Mouse (Mus musculus) testis, adult 2 months (tissue): ENCODE results near the gene Lrig1. TPM values are rescaled to one million over a fixed set of nuclear protein-coding genes. Genes with fewer than 3 reads are reported as not detected.

Experiments used
- H3K27ac ChIP-seq: fragments of 200-500 bp; 2 replicates; pipeline ENCODE4 v1.5.1; 2012; ENCODE audit warnings: low read depth, low read length; ENCODE audit not compliant: control insufficient read depth, insufficient read depth
- H3K27me3 ChIP-seq: fragments of 200-500 bp; 2 replicates; pipeline ENCODE4 v1.6.1; 2012; ENCODE audit warnings: mild to moderate bottlenecking, low read length, moderate library complexity; ENCODE audit not compliant: control insufficient read depth, insufficient read depth
- H3K36me3 ChIP-seq: fragments of 200-500 bp; 2 replicates; pipeline ENCODE4 v1.6.1; 2012; ENCODE audit warnings: mild to moderate bottlenecking, low read length; ENCODE audit not compliant: control insufficient read depth, insufficient read depth
- H3K4me1 ChIP-seq: fragments of 200-500 bp; 2 replicates; pipeline ENCODE4 v1.6.1; 2012; ENCODE audit warnings: low read length; ENCODE audit not compliant: control insufficient read depth, insufficient read depth
- H3K4me3 ChIP-seq: fragments of 200-500 bp; 2 replicates; pipeline ENCODE4 v1.5.1; 2012; ENCODE audit warnings: low read depth, mild to moderate bottlenecking, low read length, moderate library complexity, mixed read lengths; ENCODE audit not compliant: control insufficient read depth
- CTCF ChIP-seq: fragments of 200-500 bp; IDR thresholded peaks from 2 replicates; pipeline ENCODE4 v1.5.1; 2012; ENCODE audit warnings: low read depth, mild to moderate bottlenecking, inconsistent platforms, low read length, moderate library complexity; ENCODE audit not compliant: control insufficient read depth, insufficient read depth, insufficient replicate concordance
- POLR2A ChIP-seq: fragments of 200-500 bp; IDR thresholded peaks from 2 replicates; pipeline ENCODE4 v1.6.1; 2012; ENCODE audit warnings: low read depth, mild to moderate bottlenecking, inconsistent platforms, low read length, moderate library complexity; ENCODE audit not compliant: control insufficient read depth
- polyA plus RNA-seq: library from polyadenylated mRNA; depleted of rRNA; stranded (reverse); fragments of >200 nt; gene quantifications from 2 replicates; pipeline ENCODE4 v1.2.3, GENCODE M21; 2012

Gene Lrig1
- polyA plus RNA-seq, 1 experiment: 3.3 TPM

DNA sequence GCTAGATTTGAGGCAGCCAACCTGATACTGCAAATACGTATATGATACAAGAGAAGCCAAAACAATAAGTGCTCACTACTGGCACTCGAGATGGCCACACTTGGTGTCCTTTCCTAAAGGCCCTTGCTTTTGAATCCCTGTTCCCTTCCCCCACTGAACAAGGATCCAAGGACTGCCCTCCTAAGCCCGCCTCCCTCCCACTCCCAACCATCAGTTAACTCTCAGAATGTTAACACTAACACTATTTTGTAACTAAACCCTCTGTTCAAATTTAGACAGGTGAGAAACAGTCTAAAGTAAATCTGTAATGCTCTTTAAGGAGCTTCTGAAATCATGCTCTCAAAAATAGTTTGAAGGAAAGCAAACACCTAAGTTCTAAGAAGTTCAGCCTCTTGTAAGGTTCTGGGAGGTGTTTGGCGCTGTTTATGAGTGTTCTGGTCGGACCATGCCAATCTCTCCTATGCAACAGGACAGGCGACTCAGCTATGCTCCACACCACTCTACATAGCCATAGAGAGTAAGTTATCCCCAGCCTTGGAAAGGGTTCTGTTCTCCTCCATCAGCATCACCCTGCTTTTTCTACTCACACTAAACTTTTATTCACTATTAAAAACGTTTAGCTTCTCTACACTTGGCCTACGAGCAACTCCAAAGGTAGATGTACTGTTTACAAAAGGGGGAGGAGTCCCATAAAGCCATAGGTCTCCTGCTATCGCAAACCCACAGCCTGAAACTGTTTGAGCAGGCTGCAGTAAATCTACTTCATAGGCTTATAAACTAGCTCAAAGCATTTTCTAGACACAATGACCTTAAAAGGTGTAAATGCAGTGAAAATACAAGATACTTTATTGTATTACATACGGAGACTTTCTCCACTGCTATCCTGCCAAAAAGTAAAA is 3.5 kb downstream of the Lrig1 start:
- peaks cover 3% of the 10 kb centered on the region; the same call in 1 of the 2 replicates for H3K4me1 ChIP-seq
- TF ChIP-seq POLR2A: no peak
- TF ChIP-seq CTCF: no peak
- H3K27ac ChIP-seq: no peak overlapping the region
- H3K27me3 ChIP-seq: no peaks in the 10 kb centered on the region
- H3K36me3 ChIP-seq: no peaks in the 10 kb centered on the region
- H3K4me3 ChIP-seq: no peak overlapping the region

DNA sequence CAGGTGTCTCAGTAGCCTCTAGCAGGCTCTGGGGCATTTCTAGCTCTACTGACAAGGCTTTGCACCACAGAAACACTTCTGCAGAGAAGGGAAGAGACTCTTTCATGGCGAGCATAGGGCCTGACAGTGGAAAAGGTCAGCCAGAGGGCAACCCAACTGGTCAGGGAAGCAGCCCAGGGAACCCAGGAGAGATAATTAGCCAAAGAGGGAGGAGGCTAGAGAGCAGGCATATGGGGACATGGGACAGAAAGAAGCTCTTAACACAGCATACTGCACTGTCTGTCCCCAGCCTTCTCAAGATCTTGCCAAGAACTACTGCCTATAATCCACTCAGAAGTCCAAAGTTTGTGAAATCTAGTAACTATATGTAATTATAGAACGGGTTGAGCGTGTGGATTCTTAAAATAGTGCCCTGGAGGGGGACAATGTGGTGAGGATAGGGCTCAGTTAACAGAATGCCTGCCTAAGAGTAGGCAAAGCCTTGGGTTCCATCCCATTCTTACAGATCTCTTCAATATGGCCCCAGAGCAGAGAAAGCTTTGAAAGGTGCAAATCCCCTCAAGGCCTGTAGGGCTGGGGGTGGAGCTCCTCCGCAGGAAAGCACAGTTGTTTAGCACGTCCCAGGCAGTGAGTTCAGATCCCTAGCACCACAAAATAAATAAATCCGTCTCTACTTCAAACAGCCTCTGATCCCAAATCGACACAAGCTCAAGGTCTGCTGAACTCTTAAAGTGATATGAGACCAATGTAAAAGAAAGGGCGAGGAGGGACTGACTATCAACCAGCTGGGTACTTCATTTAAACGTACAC is 4.6 kb downstream of the Lrig1 start:
- Histone ChIP-seq H3K4me1 (peaks cover 3% of the 10 kb centered on the region; the same call in 1 of the 2 replicates), H3K27me3 (no peaks in the 10 kb centered on the region), H3K4me3 (no peak overlapping the region), H3K27ac (no peak overlapping the region), H3K36me3 (no peaks in the 10 kb centered on the region)
- TF ChIP-seq CTCF: no peak
- TF ChIP-seq POLR2A: no peak

- no peak for TF ChIP-seq CTCF
- no peak for TF ChIP-seq POLR2A
- H3K27me3 ChIP-seq: no peaks in the 10 kb centered on the region
- H3K36me3 ChIP-seq: no peaks in the 10 kb centered on the region
- peaks cover 3% of the 10 kb centered on the region; the same call in 1 of the 2 replicates for H3K4me1 ChIP-seq
- H3K27ac ChIP-seq: no peak overlapping the region
- no peak overlapping the region for H3K4me3 ChIP-seq
These were observed 5.5 kb downstream of the Lrig1 start for GRCm38 (mm10) chr6:94694481-94694880.

GRCm38 (mm10) chr6:94693091-94693490 is 6.9 kb downstream of the Lrig1 start:
- Histone ChIP-seq H3K27me3 (no peaks in the 10 kb centered on the region), H3K4me3 (peak overlapping the region; percentile 62), H3K36me3 (no peaks in the 10 kb centered on the region), H3K27ac (no peak overlapping the region), H3K4me1 (no peaks in the 10 kb centered on the region; the same call in 1 of the 2 replicates)
- no peak for TF ChIP-seq POLR2A
- no peak for TF ChIP-seq CTCF

GRCm38 (mm10) chr6:94692003-94692402 is 8.0 kb downstream of the Lrig1 start:
- H3K4me1 ChIP-seq: no peaks in the 10 kb centered on the region
- H3K36me3 ChIP-seq: no peaks in the 10 kb centered on the region
- no peaks in the 10 kb centered on the region for H3K27me3 ChIP-seq
- no peak for TF ChIP-seq POLR2A
- no peak for TF ChIP-seq CTCF
- H3K4me3 ChIP-seq: no peak overlapping the region
- H3K27ac ChIP-seq: no peak overlapping the region

DNA sequence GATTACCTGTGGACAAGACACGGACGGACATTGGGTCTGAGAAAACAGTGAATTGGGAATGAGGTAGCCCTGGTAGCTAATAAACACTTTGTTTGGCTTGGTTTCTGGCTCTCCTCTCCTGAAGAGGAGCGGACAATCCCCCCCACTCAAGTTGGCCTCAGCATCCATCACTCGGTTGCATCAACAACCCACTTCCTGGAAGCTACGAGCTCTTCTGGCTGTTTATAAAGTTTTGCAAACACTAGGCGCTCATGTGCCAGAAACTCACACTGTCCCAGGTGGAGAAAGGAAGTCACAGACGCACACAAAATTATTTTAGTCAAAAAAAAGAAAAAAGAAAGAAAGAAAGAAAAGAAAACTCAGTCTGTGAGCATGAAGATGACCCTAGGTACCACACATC is 9.7 kb downstream of the Lrig1 start:
- H3K4me1 ChIP-seq: no peaks in the 10 kb centered on the region
- no peaks in the 10 kb centered on the region for H3K36me3 ChIP-seq

DNA sequence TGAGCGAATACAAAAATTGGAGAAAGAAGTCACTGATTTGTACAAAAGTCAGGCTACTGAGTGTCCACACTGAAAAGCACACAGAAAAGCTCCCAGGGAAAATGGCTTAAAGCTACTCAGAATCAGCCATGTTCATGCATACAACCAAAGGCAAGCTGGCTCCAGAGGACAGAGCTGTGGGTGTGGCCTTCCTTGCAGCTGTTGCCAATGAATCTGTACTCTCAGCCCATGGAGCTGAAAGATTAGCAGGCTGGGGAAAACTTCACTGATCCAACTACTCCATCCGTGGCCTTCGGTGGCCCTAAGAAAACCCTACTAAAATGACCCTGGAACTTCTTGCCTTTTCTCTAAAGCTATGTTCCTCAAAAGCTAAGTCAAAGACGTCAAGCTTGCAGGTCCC is 11.2 kb downstream of the Lrig1 start:
- H3K36me3 ChIP-seq: no peaks in the 10 kb centered on the region
- no peaks in the 10 kb centered on the region for H3K27me3 ChIP-seq
- H3K27ac ChIP-seq: no peak overlapping the region
- H3K4me3 ChIP-seq: no peak overlapping the region
- no peaks in the 10 kb centered on the region for H3K4me1 ChIP-seq
- TF ChIP-seq CTCF: no peak
- no peak for TF ChIP-seq POLR2A

More for the DNA sequence above, 9.7 kb downstream of the Lrig1 start:
- no peak overlapping the region for H3K27ac ChIP-seq
- TF ChIP-seq POLR2A (no peak), CTCF (no peak)
- H3K4me3 ChIP-seq: no peak overlapping the region
- no peaks in the 10 kb centered on the region for H3K27me3 ChIP-seq
